Mouse (Mus musculus) hindbrain, embryonic 11.5 days (tissue): ENCODE measurements around the gene Kntc1. TPM values are rescaled to one million over a fixed set of nuclear protein-coding genes. Genes with fewer than 3 reads are reported as not detected.
A peak's percentile ranks its signal among the peaks of the same experiment; 100 is the strongest.
"Not testable (repeated sequence)": the region's sequence is repeated elsewhere in the genome, so short reads cannot be mapped to it uniquely, and the experiment has no call there.

Experiments used
- ATAC-seq: fragments of 200-750 bp; cut with Nextera tagmentation; 2 replicates; pipeline ENCODE4 v1.8.0; 2017; ENCODE audit warnings: mild to moderate bottlenecking, moderate TSS enrichment, moderate library complexity; ENCODE audit not compliant: low FRiP score
- DNase-seq: peaks from one replicate; pipeline ENCODE4 v3.0.0-alpha.2; 2015; ENCODE audit warnings: low spot score
- H3K27ac ChIP-seq: fragments of 300-500 bp; sonication (generic); 2 replicates; pipeline ENCODE4 v1.5.1; 2014; ENCODE audit warnings: mild to moderate bottlenecking, low read depth, low read length
- H3K27me3 ChIP-seq: fragments of 300-500 bp; sonication (generic); 2 replicates; pipeline ENCODE4 v1.6.1; 2014; ENCODE audit warnings: mild to moderate bottlenecking, low read length, moderate library complexity, mixed read lengths; ENCODE audit not compliant: control insufficient read depth, insufficient read depth
- H3K36me3 ChIP-seq: fragments of 300-500 bp; sonication (generic); 2 replicates; pipeline ENCODE4 v1.6.1; 2014; ENCODE audit warnings: mild to moderate bottlenecking, low read length, moderate library complexity, mixed read lengths; ENCODE audit not compliant: control insufficient read depth, insufficient read depth
- H3K4me1 ChIP-seq: fragments of 300-500 bp; sonication (generic); replicated peaks from 2 replicates; pipeline ENCODE4 v1.6.1; 2014; ENCODE audit warnings: low read length, mixed read lengths; ENCODE audit not compliant: control insufficient read depth, insufficient read depth
- H3K4me2 ChIP-seq: fragments of 300-500 bp; sonication (generic); replicated peaks from 2 replicates; pipeline ENCODE4 v1.6.1; 2014; ENCODE audit warnings: mild to moderate bottlenecking, low read depth, low read length
- H3K4me3 ChIP-seq: fragments of 300-500 bp; sonication (generic); 2 replicates; pipeline ENCODE4 v1.5.1; 2014; ENCODE audit warnings: low read depth, low read length
- H3K9ac ChIP-seq: fragments of 300-500 bp; sonication (generic); 2 replicates; pipeline ENCODE4 v1.6.1; 2014; ENCODE audit warnings: low read depth, low read length
- H3K9me3 ChIP-seq: fragments of 300-500 bp; sonication (generic); 2 replicates; pipeline ENCODE4 v1.6.1; 2016; ENCODE audit warnings: low read length; ENCODE audit not compliant: control insufficient read depth
- WGBS: fragments of 180-500 bp; shearing (Covaris S2); extraction: QIAGEN DNeasy Blood & Tissue Kit; methylation state at CpG from one replicate; pipeline ENCODE4 v1.1.7; 2014; 5-methylcytosine and 5-hydroxymethylcytosine counted together
- polyA plus RNA-seq: library from polyadenylated mRNA; unstranded; fragments of >200 nt; fragmentation: Nextera tagmentation; extraction: Ambion mirVana; gene quantifications from 2 replicates; pipeline ENCODE4 v1.2.1, GENCODE M21; 2014

The Kntc1 gene
- polyA plus RNA-seq, 1 experiment from 2014 or later, result 27.0 TPM

GRCm38 (mm10) chr5:123730981-123731380 lies 18.5 kb upstream of the Kntc1 start:
- 96% methylated on average over 2 of the region's 2 CpGs for WGBS
- H3K27me3 ChIP-seq, result no peaks in the 10 kb centered on the region
- H3K36me3 ChIP-seq, result peaks cover 23% of the 10 kb centered on the region
- H3K4me3 ChIP-seq, result no peak overlapping the region
- no peak for ATAC-seq
- DNase-seq, result no peak
- H3K9me3 ChIP-seq, result no peaks in the 10 kb centered on the region
- H3K4me2 ChIP-seq, result no peak overlapping the region
- H3K9ac ChIP-seq, result no peak overlapping the region
- no peak overlapping the region for H3K27ac ChIP-seq
- H3K4me1 ChIP-seq, result no peaks in the 10 kb centered on the region

- Histone ChIP-seq H3K4me1 (peaks cover 6% of the 10 kb centered on the region), H3K27ac (no peak overlapping the region), H3K9ac (no peak overlapping the region), H3K4me3 (no peak overlapping the region), H3K4me2 (no peak overlapping the region), H3K9me3 (no peaks in the 10 kb centered on the region), H3K36me3 (peaks cover 9% of the 10 kb centered on the region), H3K27me3 (no peaks in the 10 kb centered on the region)
- ATAC-seq (no peak), DNase-seq (no peak)
- 90% methylated on average over 2 of the region's 2 CpGs for WGBS
These were observed 5.2 kb upstream of the Kntc1 start for GRCm38 (mm10) chr5:123744358-123744757.

DNA sequence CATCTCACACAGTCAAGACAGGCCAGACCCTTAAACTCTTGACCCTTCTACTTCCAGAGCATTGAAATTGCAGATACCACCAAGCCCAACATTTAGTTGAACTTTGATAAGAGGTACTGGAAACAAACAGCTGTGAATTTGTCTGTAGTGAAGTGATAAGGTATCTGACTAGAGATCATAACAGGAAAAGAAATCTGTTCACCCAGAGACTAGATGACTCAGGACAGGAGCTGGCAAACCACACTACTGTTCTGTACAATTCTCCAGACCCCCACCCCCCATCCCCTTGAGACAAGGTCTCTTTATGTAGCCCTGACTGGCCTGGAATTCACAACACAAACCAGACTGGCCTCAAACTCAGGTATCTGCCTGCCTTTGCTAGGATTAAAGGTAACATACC lies 3.3 kb upstream of the Kntc1 start:
- Histone ChIP-seq H3K4me2 (peak overlapping the region; percentile 69; the same call in 1 of the 2 replicates), H3K36me3 (no peaks in the 10 kb centered on the region; the same call in 1 of the 2 replicates), H3K27ac (no peak overlapping the region), H3K4me3 (0 out of 2 replicates have a peak overlapping the region, but pooled peaks have one; percentile 12), H3K9ac (no peak overlapping the region), H3K4me1 (peaks cover 6% of the 10 kb centered on the region), H3K9me3 (no peaks in the 10 kb centered on the region), H3K27me3 (no peaks in the 10 kb centered on the region)
- no peak for ATAC-seq
- no peak for DNase-seq

GRCm38 (mm10) chr5:123747604-123748003 lies 1.9 kb upstream of the Kntc1 start:
- Histone ChIP-seq H3K9ac (peak overlapping the region; percentile 35), H3K9me3 (no peaks in the 10 kb centered on the region), H3K27me3 (no peaks in the 10 kb centered on the region), H3K36me3 (no peaks in the 10 kb centered on the region; the same call in 1 of the 2 replicates), H3K4me2 (peak overlapping the region; percentile 69), H3K27ac (no peak overlapping the region), H3K4me3 (peak overlapping the region; percentile 72), H3K4me1 (peaks cover 6% of the 10 kb centered on the region)
- 55% methylated on average over 7 of the region's 7 CpGs for WGBS
- no peak for ATAC-seq
- no peak for DNase-seq

- Histone ChIP-seq H3K4me3 (peak overlapping the region; percentile 72), H3K36me3 (no peaks in the 10 kb centered on the region), H3K27ac (peak overlapping the region; percentile 97), H3K4me1 (peaks cover 6% of the 10 kb centered on the region), H3K9me3 (no peaks in the 10 kb centered on the region), H3K9ac (peak overlapping the region; percentile 70), H3K4me2 (peak overlapping the region; percentile 69), H3K27me3 (no peaks in the 10 kb centered on the region)
- DNase-seq (peak; percentile 51), ATAC-seq (peak; percentile 48)
- under 1% methylated on average over 18 of the region's 18 CpGs for WGBS
These were observed 1.0 kb upstream of the Kntc1 start for GRCm38 (mm10) chr5:123748339-123749064.

DNA sequence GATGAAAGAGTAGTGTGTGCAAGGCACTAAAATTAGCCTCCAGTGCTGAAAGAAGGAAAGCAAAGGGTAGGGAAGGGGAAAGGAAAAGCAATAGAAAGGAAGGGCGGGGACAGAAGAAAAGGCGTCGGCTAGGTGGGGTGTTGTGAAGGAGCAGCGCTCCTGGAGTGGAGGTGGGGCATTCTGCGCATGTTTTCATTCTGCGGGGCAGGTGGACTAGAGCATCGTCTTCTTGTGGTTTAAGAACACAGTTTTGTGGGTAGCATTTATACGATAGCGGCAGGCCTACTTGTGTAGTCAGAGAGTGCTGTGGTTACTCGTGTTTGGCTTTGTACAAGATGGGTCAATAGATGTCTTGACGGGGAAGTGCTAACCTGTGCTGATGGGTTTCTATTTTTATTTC lies 16.0 kb downstream of the Kntc1 start:
- Histone ChIP-seq H3K4me1 (no peaks in the 10 kb centered on the region), H3K27ac (no peak overlapping the region), H3K36me3 (0 out of 2 replicates have a peak, but pooled peaks cover 2% of the 10 kb centered on the region), H3K27me3 (no peaks in the 10 kb centered on the region), H3K4me2 (no peak overlapping the region), H3K9ac (no peak overlapping the region), H3K9me3 (no peaks in the 10 kb centered on the region), H3K4me3 (no peak overlapping the region)
- 94% methylated on average over 11 of the region's 11 CpGs for WGBS
- DNase-seq (no peak), ATAC-seq (no peak)

GRCm38 (mm10) chr5:123766455-123766854 lies 16.9 kb downstream of the Kntc1 start:
- ATAC-seq, H3K9me3 ChIP-seq, H3K4me3 ChIP-seq, H3K4me2 ChIP-seq, H3K27ac ChIP-seq, DNase-seq, H3K36me3 ChIP-seq, H3K4me1 ChIP-seq, H3K27me3 ChIP-seq, H3K9ac ChIP-seq: not testable (repeated sequence)
- WGBS, result 94% methylated on average over 11 of the region's 11 CpGs

DNA sequence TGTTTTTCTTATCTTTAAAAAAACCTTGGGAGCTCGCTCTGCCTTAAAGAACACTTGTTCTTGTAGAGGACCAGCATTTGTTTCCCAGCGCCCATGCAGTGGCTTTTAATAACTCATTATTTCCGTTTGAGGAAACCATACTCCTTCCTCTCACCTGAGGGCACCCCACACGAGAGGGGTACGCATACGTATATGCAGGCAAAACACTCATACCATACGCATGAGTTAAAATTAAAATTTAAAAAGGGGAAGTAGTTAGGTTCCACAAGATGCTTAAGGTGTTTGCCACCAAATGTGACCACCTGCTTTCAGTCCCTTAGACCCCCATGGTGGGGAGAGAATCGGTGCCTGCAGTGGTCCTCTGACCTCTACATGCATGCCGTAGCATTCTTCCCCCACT lies 23.9 kb downstream of the Kntc1 start:
- Histone ChIP-seq H3K4me3 (no peak overlapping the region), H3K4me2 (no peak overlapping the region), H3K9ac (no peak overlapping the region), H3K4me1 (no peaks in the 10 kb centered on the region), H3K27me3 (no peaks in the 10 kb centered on the region), H3K9me3 (no peaks in the 10 kb centered on the region), H3K36me3 (0 out of 2 replicates have a peak, but pooled peaks cover 5% of the 10 kb centered on the region), H3K27ac (no peak overlapping the region)
- no peak for DNase-seq
- no peak for ATAC-seq
- 95% methylated on average over 9 of the region's 9 CpGs for WGBS

DNA sequence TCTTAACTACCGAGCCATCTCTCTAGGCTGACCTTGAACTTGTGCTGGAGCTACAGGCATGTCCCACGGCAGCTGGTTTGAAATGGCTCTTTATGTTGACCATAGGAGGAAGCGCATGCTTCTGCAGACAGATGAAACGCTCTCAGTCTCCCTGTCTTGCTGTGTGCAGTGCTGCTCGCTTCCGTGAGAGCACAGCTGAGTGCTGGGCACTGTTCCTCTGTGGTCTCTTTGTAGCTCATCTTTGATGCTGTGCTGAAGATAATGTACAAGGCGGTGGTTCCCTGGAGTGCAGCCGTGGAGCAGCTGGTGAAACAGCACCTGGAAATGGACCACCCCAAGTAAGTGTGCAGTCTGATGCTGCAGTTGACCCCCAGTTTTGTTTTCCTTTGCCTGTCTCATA lies 31.2 kb downstream of the Kntc1 start:
- Histone ChIP-seq H3K27me3 (no peaks in the 10 kb centered on the region), H3K4me2 (no peak overlapping the region), H3K9me3 (no peaks in the 10 kb centered on the region), H3K4me3 (no peak overlapping the region), H3K4me1 (no peaks in the 10 kb centered on the region), H3K9ac (no peak overlapping the region), H3K36me3 (peaks cover 7% of the 10 kb centered on the region; the same call in 1 of the 2 replicates), H3K27ac (no peak overlapping the region)
- ATAC-seq (no peak), DNase-seq (no peak)
- 92% methylated on average over 8 of the region's 8 CpGs for WGBS
